Mouse (Mus musculus) ES-E14 (cell line): ENCODE data around the gene Fam25c.

ENCODE experiments used
- ZC3H11A ChIP-seq: IDR thresholded peaks from 2 replicates; pipeline ENCODE4 v1.6.1; 2012; ENCODE audit warnings: low read depth, mild to moderate bottlenecking, inconsistent platforms, low read length, borderline replicate concordance
- ZNF384 ChIP-seq: IDR thresholded peaks from 2 replicates; pipeline ENCODE4 v1.6.1; 2012; ENCODE audit warnings: low read depth, low read length, inconsistent platforms

GRCm38 (mm10) chr14:34348301-34348700 lies 6.9 kb downstream of the Fam25c start:
- TF ChIP-seq ZNF384 (no peak), ZC3H11A (no peak)
